In the genomic region with DNA sequence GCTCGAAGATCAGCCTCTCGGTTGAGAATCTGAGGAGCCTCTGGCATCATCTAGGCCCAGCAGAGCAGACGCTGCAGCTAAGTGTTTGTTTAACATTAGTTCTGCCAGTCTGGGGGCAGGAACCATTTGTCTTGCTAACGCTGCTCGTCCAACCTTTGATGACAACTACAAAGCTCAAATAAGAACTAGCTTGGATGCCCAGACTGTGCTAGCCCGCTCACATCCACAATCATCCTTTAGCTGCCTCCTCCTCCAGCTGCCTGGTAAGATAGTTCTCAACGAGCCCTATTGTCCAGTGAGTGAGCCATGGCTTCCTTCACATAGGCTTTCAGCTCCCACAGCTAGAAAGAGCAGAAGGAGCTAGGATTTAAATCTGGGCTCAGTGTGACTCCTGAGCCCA, we compare ENCODE assay signal across 9 mouse cellular contexts. TPM values are rescaled to one million over a fixed set of nuclear protein-coding genes. Genes with fewer than 3 reads are reported as not detected.
DNase-seq lines count a peak whose midpoint lies in the region; ATAC-seq and TF ChIP-seq lines count a peak whose summit lies in the region.
"Had no signal": no experiment of that assay in that cellular context is flagged by ENCODE, and none has a peak within 500 bp of the region (broad histone marks: within the 10 kb centered on the region; RNA-seq: fewer than 3 reads in every experiment).

No protein-coding gene starts in this region.

- intact Hi-C loops in left cerebral cortex, postnatal 10 days (cut with DNase I), result no loop called here

- no peak for ATAC-seq in heart, postnatal 0 days (ENCODE audit: insufficient read depth, low read depth)
- ATAC-seq in heart, embryonic 12.5 days (ENCODE audit: insufficient number of reproducible peaks, low FRiP score), result no peak
- no peak; the same call in 1 of the 2 replicates for ATAC-seq in hindbrain, postnatal 0 days

- no peak for DNase-seq in heart, postnatal 0 days (ENCODE audit: low spot score)
- peak; percentile 10 for DNase-seq in 3134 (ENCODE audit: extremely low read depth, insufficient read length, low spot score)
- peak; percentile 34 for DNase-seq in brain, adult 2 months (ENCODE audit: low read depth, low spot score)
- no peak for DNase-seq in hindbrain, postnatal 0 days (ENCODE audit: low spot score)
- no peak for DNase-seq in cerebellum, adult 11-12 months
- DNase-seq in left cerebral cortex, postnatal 10 days (ENCODE audit: extremely low spot score in 1 of 2, low spot score in 2 of 2), result no peak
- DNase-seq in right cerebral cortex, postnatal 25 days, result no peak
- DNase-seq: spleen, adult 18-20 months had no signal

- H3K36me3 ChIP-seq in heart, postnatal 0 days (replicated peaks; ENCODE audit: control insufficient read depth, insufficient read depth, low read length), result no peaks in the 10 kb centered on the region
- H3K36me3 ChIP-seq in heart, embryonic 12.5 days, result no peaks in the 10 kb centered on the region
- no peaks in the 10 kb centered on the region for H3K36me3 ChIP-seq in hindbrain, postnatal 0 days (ENCODE audit: insufficient read depth, low read length)

- peaks cover 35% of the 10 kb centered on the region for H3K4me1 ChIP-seq in heart, postnatal 0 days (ENCODE audit: control insufficient read depth, insufficient read depth)
- H3K4me1 ChIP-seq in heart, embryonic 12.5 days (replicated peaks), result peaks cover 20% of the 10 kb centered on the region
- H3K4me1 ChIP-seq in hindbrain, postnatal 0 days (ENCODE audit: insufficient read depth, low read length), result no peaks in the 10 kb centered on the region; the same call in 1 of the 2 replicates

- H3K9ac ChIP-seq in heart, postnatal 0 days (replicated peaks; ENCODE audit: low read depth, low read length), result no peak overlapping the region
- no peak overlapping the region for H3K9ac ChIP-seq in heart, embryonic 12.5 days
- no peak overlapping the region for H3K9ac ChIP-seq in hindbrain, postnatal 0 days (replicated peaks; ENCODE audit: low read length)

- H3K27me3 ChIP-seq in heart, postnatal 0 days (ENCODE audit: control insufficient read depth, insufficient read depth, low read length), result no peaks in the 10 kb centered on the region
- no peaks in the 10 kb centered on the region for H3K27me3 ChIP-seq in heart, embryonic 12.5 days (replicated peaks)
- H3K27me3 ChIP-seq in hindbrain, postnatal 0 days (ENCODE audit: insufficient read depth, low read length), result no peaks in the 10 kb centered on the region

- 61% methylated on average over 7 of the region's 7 CpGs for WGBS in heart, postnatal 0 days
- 43% methylated on average over 7 of the region's 7 CpGs for WGBS in heart, embryonic 12.5 days
- 20% methylated on average over 7 of the region's 7 CpGs for WGBS in hindbrain, postnatal 0 days

- no peak overlapping the region for H3K4me2 ChIP-seq in heart, postnatal 0 days (ENCODE audit: low read depth, low read length)
- H3K4me2 ChIP-seq in heart, embryonic 12.5 days, result no peak overlapping the region
- H3K4me2 ChIP-seq in hindbrain, postnatal 0 days (ENCODE audit: low read depth, low read length), result no peak overlapping the region

- TF ChIP-seq EP300 in heart, postnatal 0 days (IDR thresholded peaks at IDR 0.05; ENCODE audit: low read depth), result no peak

- H3K4me3 ChIP-seq in heart, postnatal 0 days (ENCODE audit: low read depth, low read length), result no peak overlapping the region
- H3K4me3 ChIP-seq in heart, embryonic 12.5 days, result no peak overlapping the region
- H3K4me3 ChIP-seq in hindbrain, postnatal 0 days (ENCODE audit: low read length), result no peak overlapping the region

- H3K9me3 ChIP-seq in heart, postnatal 0 days (replicated peaks; ENCODE audit: control insufficient read depth, low read length), result no peaks in the 10 kb centered on the region
- H3K9me3 ChIP-seq in heart, embryonic 12.5 days (replicated peaks), result no peaks in the 10 kb centered on the region
- no peaks in the 10 kb centered on the region for H3K9me3 ChIP-seq in hindbrain, postnatal 0 days (ENCODE audit: low read length)

- peak overlapping the region; percentile 3; the same call in 1 of the 2 replicates for H3K27ac ChIP-seq in heart, postnatal 0 days (ENCODE audit: low read depth)
- no peak overlapping the region for H3K27ac ChIP-seq in heart, embryonic 12.5 days (ENCODE audit: poor library complexity, severe bottlenecking)
- peak overlapping the region; percentile 52; the same call in 1 of the 2 replicates for H3K27ac ChIP-seq in hindbrain, postnatal 0 days

- TF ChIP-seq CTCF in heart, postnatal 0 days (IDR thresholded peaks at IDR 0.05; ENCODE audit: low read depth), result no peak
- no peak for TF ChIP-seq CTCF in hindbrain, postnatal 0 days (IDR thresholded peaks at IDR 0.05; ENCODE audit: low read depth)

RNA-seq across cellular contexts. Expression of gene Slc39a9, which starts 45.4 kb away (rescaled TPM):
- total RNA-seq in heart, postnatal 0 days (2014; rRNA removed; ENCODE audit: low replicate concordance), result 15.6 and 24.8 TPM in 2 replicates
- polyA plus RNA-seq in heart, postnatal 0 days (2015; fragmentation: Nextera tagmentation; extraction: Ambion mirVana), result 10.3 and 11.4 TPM in 2 replicates
- polyA plus RNA-seq in heart, embryonic 12.5 days (2016; fragmentation: Nextera tagmentation; extraction: Ambion mirVana), result 22.3 and 24.1 TPM in 2 replicates
- total RNA-seq in hindbrain, postnatal 0 days (2014; rRNA removed), result 19.4 and 33.1 TPM in 2 replicates
- 17.7 and 17.8 TPM in 2 replicates for polyA plus RNA-seq in hindbrain, postnatal 0 days (2015; fragmentation: Nextera tagmentation; extraction: Ambion mirVana)
- 10 to 100 TPM; 42.0 to 42.2 TPM for total RNA-seq in left cerebral cortex, postnatal 10 days (2021)

RNA-seq across cellular contexts. Expression of gene Erh, which starts 45.9 kb away (rescaled TPM):
- 46.4 and 54.3 TPM in 2 replicates for total RNA-seq in heart, postnatal 0 days (2014; rRNA removed; ENCODE audit: low replicate concordance)
- 107 and 128 TPM in 2 replicates for polyA plus RNA-seq in heart, postnatal 0 days (2015; fragmentation: Nextera tagmentation; extraction: Ambion mirVana)
- 155 and 173 TPM in 2 replicates for polyA plus RNA-seq in heart, embryonic 12.5 days (2016; fragmentation: Nextera tagmentation; extraction: Ambion mirVana)
- 62.1 and 95.6 TPM in 2 replicates for total RNA-seq in hindbrain, postnatal 0 days (2014; rRNA removed)
- 278 and 295 TPM in 2 replicates for polyA plus RNA-seq in hindbrain, postnatal 0 days (2015; fragmentation: Nextera tagmentation; extraction: Ambion mirVana)
- total RNA-seq in left cerebral cortex, postnatal 10 days (2021), result 10 to 100 TPM; 63.8 to 67.9 TPM

Comparison
In these comparisons a context has a peak if more than half of its experiments do, and no peak if none do; other contexts are left out.
1. DNase-seq: peak in 3134 (single experiment) and brain, adult 2 months (single experiment); none in heart, postnatal 0 days (single experiment), hindbrain, postnatal 0 days (single experiment), cerebellum, adult 11-12 months (single experiment), left cerebral cortex, postnatal 10 days (0 of 2) and right cerebral cortex, postnatal 25 days (single experiment).